Mouse (Mus musculus) left cerebral cortex, adult 9 months (tissue): ENCODE results near the gene Cnn3.

Source experiments
- DNase-seq, 2 experiments: peaks; one replicate each; pipeline ENCODE4 v3.0.0; 2022; ENCODE audit warnings: low spot score in 2 of 2

The Cnn3 gene

DNA sequence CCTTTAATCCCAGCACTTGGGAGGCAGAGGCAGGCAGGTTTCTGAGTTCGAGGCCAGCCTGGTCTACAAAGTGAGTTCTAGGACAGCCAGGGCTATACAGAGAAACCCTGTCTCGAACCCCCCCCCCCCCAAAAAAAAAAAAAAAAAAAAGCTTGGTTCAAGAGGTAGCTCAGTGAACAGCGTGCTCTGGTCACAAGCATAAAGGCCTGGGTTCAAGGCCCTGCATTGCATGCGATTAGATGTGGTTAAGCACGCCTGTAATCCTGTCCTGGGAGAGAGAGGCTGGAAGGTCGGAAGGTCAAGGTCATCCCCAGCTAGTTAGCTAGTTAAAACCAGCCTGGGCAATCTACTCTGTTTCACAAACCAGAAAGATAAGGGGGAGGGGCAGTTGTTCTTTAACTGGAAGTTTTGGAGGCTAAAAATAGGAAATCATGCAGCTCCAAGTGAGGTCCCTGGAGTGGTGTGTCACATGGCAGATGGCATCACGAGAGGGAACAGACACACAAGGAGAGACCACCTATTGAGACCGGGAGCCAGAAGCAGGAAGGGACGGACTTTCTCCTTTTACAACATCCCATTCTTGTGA, 7.4 kb upstream of the Cnn3 start:
- no peak for DNase-seq

DNA sequence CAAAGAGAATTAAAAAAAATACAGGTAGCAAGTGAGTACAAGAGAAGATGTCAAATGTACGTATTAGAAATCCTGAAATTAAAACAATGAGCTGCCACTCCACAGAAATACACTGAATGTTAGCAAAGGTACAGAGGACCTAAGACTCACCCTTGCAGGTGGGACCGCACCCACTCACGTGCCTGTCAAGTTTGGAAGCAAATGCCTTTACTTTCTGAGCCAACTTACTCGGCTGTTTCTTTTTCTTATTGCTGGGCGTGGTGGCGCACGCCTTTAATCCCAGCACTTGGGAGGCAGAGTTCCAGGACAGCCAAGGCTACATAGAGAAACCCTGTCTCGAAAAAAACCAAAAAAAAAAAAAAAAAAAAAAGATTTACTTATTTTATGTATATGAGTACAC, 3.9 kb upstream of the Cnn3 start:
- DNase-seq: no peak

DNA sequence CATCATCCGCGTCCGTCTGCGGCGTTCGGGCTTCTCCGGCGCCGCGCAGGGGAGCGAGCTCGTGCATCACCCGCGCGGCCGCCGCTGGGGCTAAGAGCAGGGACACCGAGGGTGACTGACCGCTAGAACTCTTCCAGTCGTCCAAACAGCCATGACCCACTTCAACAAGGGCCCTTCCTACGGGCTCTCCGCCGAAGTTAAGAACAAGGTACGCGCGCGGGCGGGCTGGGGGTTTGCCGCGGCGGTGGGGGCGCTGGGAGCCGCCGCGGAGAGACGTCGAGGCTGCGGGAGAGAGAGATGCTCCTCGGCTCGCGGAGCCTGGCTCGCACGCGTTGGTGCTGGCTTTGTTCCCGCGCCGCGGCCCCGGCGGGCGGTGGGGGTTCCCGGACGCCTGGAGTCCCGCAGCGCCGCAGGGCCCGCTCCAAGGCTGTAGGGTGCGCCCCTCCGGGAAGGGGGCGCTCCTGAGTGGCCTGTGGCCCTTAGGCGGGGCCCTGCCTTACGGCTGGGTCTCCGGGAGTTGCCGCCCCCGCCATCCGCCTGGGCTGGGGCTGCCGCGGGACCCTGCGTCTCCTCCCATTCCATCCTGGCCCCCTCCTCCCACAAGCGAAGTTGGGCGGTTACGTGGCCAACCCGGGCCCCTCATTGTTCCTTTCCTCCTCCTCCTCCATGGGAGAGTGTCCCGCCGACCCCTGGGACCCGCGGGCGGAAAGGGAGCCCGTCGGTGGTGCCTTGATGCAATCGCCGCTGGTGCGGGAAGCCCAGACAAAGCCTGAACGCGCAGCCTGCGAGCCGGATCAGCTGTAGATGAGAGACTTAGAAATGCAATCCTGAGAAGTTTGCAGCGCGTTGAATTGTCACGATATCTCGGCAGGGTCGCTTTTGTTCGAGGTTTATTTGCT, 573 bp downstream of the Cnn3 start:
- DNase-seq: peak in 1 of 2 experiments; percentile 55

DNA sequence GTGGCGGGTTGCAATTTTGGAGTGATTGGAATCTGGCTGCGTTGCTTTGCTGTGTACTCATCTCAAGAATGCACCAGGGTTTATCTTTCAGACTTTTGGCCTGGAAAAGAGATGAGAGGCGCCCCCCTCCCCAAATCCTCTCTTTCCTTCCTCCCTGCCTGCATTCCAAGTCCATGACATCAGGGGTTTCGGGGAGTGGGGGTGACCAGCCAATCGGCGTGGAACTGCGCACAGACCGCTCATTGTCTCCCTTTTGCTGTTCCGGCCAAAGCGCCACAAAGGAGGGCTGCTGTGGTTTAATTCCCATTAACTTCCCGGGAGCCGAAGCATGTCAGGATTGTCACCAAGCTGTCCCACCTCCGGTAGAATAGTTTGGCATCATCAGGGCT, 1.2 kb downstream of the Cnn3 start:
- peak in 1 of 2 experiments; percentile 42 for DNase-seq

DNA sequence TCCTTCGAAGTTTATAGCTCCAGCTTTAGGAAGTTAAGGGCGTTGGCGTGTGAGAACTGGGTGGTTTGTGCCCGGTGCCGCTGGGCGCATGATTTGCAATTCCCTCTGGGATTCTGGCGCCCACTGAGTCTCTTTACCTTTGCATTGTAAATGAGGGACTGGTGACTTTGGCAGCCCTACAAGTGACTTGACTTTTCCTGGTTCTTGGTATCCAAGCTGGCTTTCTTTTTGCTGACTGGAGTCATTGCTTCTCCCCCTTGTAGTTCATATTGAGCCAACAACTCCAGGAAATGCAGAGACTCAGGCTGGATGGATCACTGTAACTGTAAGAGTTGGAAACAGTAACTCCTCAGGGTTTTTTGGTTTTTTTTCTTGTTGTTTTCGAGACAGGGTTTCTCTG, 1.9 kb downstream of the Cnn3 start:
- DNase-seq: no peak

DNA sequence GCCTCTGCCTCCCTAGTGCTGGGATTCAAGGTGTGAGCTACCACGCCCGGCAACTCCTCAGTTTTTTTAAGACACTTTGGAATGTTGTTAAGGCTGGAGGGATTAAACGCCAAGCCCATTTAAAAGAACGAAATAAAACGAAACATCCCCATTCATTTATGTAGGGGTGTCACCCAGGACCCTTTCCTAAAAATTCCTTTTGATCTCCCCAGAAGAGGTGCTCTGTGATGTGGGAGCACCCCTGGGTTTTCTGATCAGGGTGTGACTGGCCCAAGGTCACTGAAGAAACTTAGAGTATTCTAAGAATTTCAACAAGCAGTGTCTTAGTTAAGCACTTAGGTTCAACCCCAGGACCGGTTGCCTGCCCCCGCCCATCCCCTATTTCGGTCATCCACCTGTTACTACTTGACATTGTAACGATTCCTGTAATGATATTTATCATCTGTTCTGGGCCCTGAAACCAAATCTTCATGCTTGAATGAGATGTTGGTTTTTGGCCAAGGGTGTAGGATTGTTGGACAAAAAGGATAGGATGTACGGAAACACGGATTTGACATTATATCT, 2.5 kb downstream of the Cnn3 start:
- no peak for DNase-seq

DNA sequence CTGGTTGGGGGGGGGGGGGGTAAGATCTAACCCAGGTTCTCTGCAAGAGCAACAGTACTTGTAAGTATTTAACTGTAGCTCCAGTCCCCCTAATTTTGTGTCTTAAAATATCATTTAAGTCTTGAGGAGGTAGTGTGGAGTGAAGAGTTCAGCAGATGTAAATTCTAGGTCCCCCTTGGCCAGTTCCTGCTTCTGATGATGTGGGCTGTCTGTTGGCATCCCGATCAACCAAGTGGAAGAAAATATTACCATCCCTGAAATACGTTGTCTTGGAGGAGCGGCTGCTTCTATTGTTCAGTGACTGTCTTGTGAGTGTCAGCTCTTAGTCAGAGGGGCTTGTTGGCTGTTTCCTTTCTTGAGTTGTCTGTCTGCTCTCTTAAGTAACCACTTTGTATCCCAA, 3.2 kb downstream of the Cnn3 start:
- DNase-seq: no peak

DNA sequence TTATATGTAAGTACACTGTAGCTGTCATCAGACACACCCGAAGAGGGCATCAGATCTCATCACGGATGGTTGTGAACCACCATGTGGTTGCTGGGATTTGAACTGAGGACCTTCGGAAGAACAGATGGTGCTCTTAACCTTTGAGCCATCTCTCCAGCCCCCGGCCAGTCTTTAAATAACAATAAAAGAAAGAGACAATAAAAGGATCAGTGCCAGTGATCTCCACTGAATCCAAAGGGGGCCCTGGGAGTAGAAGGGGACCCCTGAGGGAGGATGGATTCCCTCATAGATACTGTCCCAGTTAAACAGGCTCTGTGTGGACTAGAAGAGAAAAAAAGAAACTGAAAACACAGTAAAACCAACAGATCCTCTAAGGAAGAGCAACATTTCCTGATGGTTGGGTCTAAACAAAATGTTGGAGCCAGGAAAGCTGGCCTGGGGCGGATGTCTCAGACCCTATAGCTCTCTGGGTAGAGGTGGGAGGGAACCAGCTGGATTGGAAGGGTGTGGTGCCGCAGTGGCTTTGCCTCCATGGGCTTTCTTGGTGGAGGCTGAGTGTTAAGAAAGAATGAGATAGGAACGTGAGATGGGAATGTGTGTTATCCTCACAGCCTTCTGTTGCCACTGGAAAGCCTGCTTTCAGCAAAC, 4.1 kb downstream of the Cnn3 start:
- DNase-seq: no peak

DNA sequence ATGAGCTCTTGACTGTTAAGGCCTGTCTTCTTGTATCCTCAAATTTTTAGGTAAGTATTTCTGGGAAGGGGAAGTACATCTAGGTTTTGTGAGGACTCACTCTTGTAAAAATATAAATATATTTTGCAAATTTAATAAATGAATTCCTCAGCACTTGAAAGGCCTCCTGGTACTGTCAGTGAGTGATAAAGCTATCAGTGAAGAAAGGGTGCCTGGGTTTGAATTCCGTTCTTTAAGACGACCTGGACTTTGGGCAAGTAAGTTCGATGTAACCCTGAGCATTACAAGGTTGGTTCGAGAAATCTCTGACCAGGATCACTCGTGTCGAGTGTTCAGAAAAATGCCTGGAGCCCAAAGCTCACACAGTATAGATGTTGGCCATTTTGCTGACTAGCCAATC, 7.1 kb downstream of the Cnn3 start:
- no peak for DNase-seq

DNA sequence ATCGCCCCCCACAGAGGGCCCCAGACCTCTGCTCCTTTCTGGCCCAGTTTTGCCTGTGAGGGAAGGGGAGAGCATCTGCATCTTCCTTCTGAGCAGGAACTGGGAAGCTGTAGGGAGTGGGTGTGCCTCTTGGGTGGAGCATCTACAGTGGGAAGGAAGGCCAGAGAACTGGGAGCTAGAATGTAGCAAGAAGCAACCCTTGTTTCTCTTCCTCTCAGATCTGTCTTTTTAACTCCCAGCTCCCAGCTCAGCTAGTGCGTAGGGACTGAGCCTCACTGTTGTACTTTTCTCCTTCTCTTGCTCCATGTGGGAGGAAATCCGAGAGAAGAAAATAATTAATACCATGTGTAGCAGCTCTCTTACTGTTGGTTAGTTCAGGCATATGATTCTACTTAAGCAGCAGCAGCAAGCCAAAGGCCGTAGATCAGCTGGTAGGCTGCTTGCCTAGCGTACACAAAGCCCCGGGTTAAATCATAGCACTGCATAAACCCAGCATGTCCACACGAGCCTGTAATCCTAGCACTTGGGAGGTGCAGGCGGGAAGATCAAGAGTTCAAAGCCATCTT, 7.8 kb downstream of the Cnn3 start:
- DNase-seq: no peak

DNA sequence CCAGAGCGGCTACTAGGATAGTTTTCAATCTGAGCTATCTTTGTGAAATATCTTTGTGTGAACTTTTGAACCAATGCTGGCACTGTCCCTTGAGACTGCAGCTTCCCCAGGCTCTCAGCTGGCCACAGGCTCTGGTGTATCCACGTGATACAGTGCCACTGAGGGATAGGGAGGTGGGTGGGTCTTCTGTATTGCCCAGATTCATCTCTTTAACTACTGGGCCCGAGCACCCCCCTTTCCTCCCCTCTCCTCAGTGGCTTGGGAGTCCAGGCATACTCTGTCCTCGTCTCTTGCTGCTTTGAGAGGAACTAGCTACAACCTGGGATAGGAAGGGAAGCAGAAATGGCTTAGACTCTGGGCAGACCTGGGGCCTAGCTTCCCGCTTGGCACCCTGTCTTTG, 9.0 kb downstream of the Cnn3 start:
- DNase-seq: no peak

DNA sequence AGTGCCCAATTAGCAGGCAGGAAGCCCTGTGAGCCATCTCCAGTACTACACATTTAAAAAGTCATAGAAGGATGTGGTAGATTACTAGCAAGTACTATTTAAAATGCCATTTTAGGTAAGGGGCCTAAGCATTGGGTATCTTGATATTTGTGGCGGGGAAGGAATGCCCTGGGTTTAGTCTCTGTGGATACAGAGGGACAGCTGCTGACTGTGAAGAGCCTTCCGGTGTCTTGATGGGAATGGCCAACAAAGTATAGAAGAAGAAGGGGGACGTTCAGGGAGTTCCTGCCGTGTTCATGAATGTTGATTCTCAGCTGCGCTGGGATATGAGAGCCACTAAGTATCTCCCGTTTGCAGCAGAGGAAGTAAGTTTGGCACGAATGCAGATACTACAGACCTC, 10.8 kb downstream of the Cnn3 start:
- no peak for DNase-seq

DNA sequence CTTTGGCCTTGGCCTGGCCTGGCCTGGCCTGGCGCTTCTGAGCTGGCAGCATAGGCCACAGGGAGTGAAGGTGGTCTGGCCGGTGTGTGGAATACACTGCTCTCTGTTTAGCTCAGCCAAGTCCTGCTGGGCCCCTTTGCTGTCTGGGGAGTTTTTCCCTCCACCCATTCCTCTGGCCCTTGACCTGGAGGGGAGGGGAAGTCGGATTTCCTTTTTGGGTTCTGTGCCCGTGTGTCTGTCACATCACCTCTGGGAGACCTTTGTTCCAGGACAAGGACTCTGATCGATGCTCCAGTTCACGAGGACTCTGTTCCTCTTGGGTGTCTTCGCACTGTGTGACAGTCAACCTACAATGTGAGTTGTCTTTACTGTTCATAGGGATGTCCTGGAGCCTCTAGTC, 11.7 kb downstream of the Cnn3 start:
- DNase-seq: no peak

DNA sequence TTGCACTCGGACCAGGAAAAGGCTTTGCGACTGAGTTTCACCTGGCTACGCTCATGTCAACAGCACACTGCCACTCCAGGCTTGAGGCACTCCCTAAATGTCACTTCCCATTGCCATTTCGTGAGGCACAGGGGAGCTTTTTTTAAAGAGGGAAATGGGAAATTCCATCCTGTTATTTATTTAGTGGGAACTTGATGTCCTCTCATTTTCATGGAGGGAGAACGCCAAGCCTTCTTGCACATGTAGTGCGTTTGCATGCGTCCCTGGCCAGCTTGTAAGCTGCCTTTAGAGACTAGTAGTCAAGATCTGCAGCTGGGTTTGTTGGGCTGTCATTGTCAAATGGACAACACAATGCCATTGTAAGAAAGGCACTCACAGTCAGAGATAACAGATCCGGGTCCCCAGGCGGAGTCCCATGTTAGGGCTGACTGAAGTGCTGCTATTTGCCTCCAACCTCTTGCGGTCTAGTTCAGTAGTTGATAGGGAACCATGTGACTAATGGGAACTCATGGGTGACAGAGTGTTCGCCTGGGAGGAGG, 13.4 kb downstream of the Cnn3 start:
- DNase-seq: no peak

DNA sequence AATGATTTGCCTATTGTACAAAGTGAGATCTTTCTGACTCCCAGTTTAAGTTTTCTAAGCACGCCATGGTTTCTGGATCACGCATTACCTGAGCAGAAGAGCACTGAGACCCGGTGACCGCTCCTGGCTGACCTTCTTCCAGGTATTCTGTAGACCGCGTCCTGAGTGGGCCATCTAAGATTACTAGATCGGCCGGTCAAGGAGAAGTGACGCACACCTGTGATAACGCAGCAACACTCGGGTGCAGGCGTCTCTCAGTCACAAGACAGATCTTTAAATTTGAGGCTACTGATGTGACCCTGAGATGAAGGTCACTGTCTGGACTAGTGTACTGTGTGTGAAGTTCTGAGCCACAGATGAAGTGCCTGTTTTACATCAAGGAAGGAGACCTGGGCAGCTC, 15.2 kb downstream of the Cnn3 start:
- no peak for DNase-seq

DNA sequence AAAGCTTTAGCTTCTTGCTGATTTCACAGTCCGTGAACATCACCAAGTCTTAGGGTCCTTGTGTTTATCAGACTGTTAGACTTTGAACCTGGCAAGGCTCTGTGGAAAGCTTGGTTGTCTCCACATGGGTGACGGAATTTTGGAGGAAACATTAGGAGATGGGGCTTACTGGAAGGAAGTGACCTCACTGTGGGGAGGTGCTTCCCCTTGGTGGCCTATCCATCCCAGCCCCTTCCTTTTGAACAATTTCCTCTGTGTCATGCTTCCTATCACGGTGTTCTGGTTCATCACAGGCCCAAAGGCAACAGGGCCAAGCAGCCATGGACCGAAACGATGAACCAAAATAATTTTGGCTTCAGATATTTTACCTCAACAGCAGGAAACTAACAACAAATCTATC, 16.0 kb downstream of the Cnn3 start:
- no peak for DNase-seq

DNA sequence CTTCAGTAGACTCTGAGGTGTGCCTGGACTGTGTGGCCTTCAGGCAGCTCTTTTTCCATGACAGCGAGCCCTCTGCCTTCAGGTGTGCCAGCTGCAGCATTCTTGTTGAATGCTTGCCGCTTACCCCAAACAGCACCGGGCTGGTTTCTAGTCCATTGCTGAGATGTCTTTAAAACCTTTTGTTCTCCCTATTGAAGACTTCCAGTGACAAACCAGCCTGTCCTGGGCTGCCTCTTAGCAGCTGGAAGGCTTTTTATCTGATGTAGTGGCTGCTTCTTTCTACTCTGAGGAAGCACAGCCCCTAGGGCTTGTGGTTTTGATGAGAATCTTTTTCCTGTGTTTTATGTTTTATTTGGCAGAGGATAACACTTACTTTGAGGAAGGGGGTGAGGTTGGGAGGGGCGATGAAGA, 17.6 kb downstream of the Cnn3 start:
- no peak for DNase-seq

DNA sequence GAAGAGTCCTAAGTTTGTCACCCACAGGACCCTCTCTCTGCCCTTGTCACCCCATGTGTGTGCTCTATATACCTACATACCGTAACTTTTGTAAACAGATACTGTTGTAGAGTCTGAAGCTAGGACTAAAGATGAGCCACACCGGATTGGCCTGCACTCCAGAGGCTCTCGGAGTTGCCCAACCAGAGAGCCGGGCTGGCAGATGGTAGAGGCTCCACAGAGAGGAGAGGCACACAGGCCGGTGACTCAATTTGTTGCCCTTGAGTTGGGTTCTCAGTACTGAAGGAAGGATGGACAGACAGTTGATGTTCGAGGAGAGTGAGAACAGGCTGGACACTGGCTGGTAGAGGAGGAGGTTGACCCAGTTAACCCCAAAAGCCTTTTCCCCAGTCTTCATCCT, 18.1 kb downstream of the Cnn3 start:
- DNase-seq: no peak

DNA sequence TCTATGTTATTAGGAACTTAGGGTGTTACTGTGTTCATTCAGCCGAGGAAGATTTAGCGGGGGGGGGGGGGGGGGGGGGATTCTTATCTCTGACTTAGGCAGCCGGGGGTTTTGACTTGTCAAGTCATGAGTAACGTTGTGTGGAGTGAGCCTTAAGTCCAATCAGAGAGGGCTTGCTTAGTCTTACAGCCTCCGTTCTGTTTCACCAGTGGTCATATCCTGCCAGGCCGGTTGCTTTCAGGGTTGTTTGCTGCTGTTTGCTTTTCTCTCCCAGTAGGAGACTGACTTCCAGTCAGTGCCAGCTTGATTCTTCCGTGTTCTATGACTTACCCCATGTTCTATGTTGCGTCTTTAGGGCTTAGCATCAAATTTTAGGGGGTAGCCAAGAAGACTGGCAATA, 20.2 kb downstream of the Cnn3 start:
- no peak for DNase-seq

DNA sequence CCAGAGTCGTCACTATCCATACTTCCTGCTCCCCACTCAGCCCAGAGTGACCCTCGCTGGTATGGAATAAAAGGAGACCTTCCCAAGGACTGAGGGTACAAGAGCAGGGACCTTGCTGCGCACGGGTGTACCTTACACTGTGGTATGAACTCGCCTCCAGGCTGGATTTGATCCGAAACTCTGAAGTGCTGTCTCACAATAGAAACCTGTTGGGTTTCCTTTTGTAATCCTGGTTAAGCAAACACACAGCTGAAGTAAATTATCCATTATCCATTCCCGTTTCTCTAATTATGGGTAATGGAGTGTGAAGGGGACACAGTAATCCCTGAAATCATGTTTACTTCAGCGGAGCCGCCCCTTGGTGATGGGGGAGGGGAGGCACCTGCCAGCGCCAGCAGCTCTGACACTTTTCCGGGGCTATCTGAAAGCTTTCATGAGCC, 21.8 kb downstream of the Cnn3 start:
- DNase-seq: no peak

DNA sequence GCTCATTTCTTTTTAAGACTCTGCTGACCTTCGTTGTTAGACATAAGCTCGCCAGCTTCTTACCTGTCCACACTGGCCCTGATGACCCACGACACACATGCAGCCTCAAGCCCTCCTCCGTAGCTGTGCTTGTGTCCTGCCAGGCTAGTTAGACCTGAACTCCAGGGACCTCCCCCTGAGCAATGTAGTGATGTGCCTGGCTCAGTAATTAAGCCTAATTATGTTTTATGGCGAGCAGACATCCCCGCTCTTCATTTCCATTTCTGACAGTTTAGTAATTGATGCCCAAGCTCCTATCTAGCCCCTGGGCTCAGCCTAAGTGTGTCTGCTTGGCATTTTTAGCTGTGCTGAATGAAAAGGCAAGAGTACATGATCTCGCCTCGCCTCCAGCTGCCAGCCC, 22.3 kb downstream of the Cnn3 start:
- DNase-seq: no peak

DNA sequence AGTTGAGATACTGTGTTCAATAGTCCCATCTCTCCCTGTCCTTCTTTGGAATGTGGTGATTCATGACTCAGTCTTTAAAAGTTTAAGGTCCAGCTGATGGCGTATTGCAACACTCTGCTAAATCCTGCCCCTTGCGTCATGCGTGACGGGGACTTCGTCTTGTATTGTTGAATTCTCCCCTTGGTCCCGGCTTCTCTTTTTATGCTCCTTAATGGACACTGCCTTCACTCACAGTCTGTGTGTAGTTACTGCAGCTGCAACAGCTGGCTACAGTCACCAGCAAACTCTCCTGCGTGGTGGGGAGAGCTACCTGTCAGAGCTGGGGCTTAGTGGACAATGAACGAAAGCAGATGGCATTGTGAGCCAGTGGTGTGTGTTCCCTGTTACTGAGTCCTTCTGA, 23.2 kb downstream of the Cnn3 start:
- no peak for DNase-seq
